Mouse (Mus musculus) kidney, adult 2 months (tissue): ENCODE results near the gene Sdr39u1. TPM values are rescaled to one million over a fixed set of nuclear protein-coding genes. Genes with fewer than 3 reads are reported as not detected.

Experiments
- DNase-seq: peaks from one replicate; pipeline ENCODE4 v3.0.0; 2021
- H3K27ac ChIP-seq: fragments of 200-500 bp; 2 replicates; pipeline ENCODE4 v1.5.1; 2012; ENCODE audit warnings: low read depth, low read length, control low read depth, inconsistent platforms; ENCODE audit not compliant: insufficient read depth
- H3K27me3 ChIP-seq: fragments of 200-500 bp; replicated peaks from 2 replicates; pipeline ENCODE4 v1.6.1; 2012; ENCODE audit warnings: mild to moderate bottlenecking, moderate library complexity, low read length, inconsistent platforms; ENCODE audit not compliant: control insufficient read depth, insufficient read depth
- H3K36me3 ChIP-seq: fragments of 200-500 bp; 2 replicates; pipeline ENCODE4 v1.6.1; 2012; ENCODE audit warnings: mild to moderate bottlenecking, moderate library complexity, low read length, inconsistent platforms; ENCODE audit not compliant: control insufficient read depth, insufficient read depth
- H3K4me1 ChIP-seq: fragments of 200-500 bp; 2 replicates; pipeline ENCODE4 v1.6.1; 2011; ENCODE audit warnings: low read length; ENCODE audit not compliant: control insufficient read depth, insufficient read depth
- H3K4me3 ChIP-seq: fragments of 200-500 bp; 2 replicates; pipeline ENCODE4 v1.5.1; 2011; ENCODE audit warnings: mild to moderate bottlenecking, low read depth, low read length, control low read depth; ENCODE audit not compliant: insufficient read depth
- CTCF ChIP-seq: fragments of 200-500 bp; conservative IDR thresholded peaks from 2 replicates; pipeline ENCODE4 v1.5.1; 2011; ENCODE audit warnings: low read depth, mild to moderate bottlenecking, control low read depth, low read length, moderate library complexity, mixed read lengths; ENCODE audit not compliant: insufficient read depth, insufficient read length
- POLR2A ChIP-seq: fragments of 200-500 bp; IDR thresholded peaks from one replicate; pipeline ENCODE4 v1.6.1; 2011; ENCODE audit warnings: low read depth, low read length, control low read depth
- WGBS: fragments of 180-500 bp; shearing (Covaris S2); methylation state at CpG from one replicate; pipeline ENCODE4 v1.1.7; 2018; 5-methylcytosine and 5-hydroxymethylcytosine counted together
- polyA plus RNA-seq: library from polyadenylated mRNA; depleted of rRNA; stranded (reverse); fragments of >200 nt; gene quantifications from 2 replicates; pipeline ENCODE4 v1.2.3, GENCODE M21; 2012; rRNA removed

Gene Sdr39u1
- 132 and 133 TPM in 2 replicates for polyA plus RNA-seq

- Histone ChIP-seq H3K36me3 (peaks cover 2% of the 10 kb centered on the region; the same call in 1 of the 2 replicates), H3K4me3 (peak within 1 kb of the TSS; percentile 74), H3K4me1 (peaks cover 10% of the 10 kb centered on the region), H3K27me3 (no peaks in the 10 kb centered on the region), H3K27ac (peak within 1 kb of the TSS; percentile 80)
- TF ChIP-seq POLR2A (peak; percentile 73), CTCF (no peak)
- peak; percentile 92 for DNase-seq
- under 1% methylated on average over 39 of the region's 39 CpGs for WGBS
Observed at GRCm38 (mm10) chr14:55899701-55900413, at the start of gene Sdr39u1. Gene Sdr39u1, minus strand, starts transcription at chr14:55900293.

GRCm38 (mm10) chr14:55946269-55946969 is 46.3 kb upstream of the Sdr39u1 start:
- no peak overlapping the region for H3K27ac ChIP-seq
- no peaks in the 10 kb centered on the region for H3K27me3 ChIP-seq
- TF ChIP-seq POLR2A: no peak
- TF ChIP-seq CTCF: no peak
- H3K4me1 ChIP-seq: no peaks in the 10 kb centered on the region
- WGBS: 60% methylated on average over 2 of the region's 2 CpGs
- DNase-seq: no peak
- H3K4me3 ChIP-seq: no peak overlapping the region
- no peaks in the 10 kb centered on the region for H3K36me3 ChIP-seq

GRCm38 (mm10) chr14:55944575-55944974 is 44.5 kb upstream of the Sdr39u1 start, which contains the start of gene Cma1:
Gene Cma1, minus strand, starts transcription at chr14:55944675.
- Histone ChIP-seq H3K27me3 (no peaks in the 10 kb centered on the region), H3K27ac (no peak within 1 kb of the TSS), H3K4me1 (no peaks in the 10 kb centered on the region), H3K36me3 (no peaks in the 10 kb centered on the region), H3K4me3 (no peak within 1 kb of the TSS)
- WGBS: 81% methylated on average over 4 of the region's 4 CpGs
- TF ChIP-seq CTCF (no peak), POLR2A (no peak)
- DNase-seq: no peak

- no peak for TF ChIP-seq CTCF
- TF ChIP-seq POLR2A: no peak
- 87% methylated on average over 11 of the region's 11 CpGs for WGBS
Observed at GRCm38 (mm10) chr14:55943601-55944000, 43.5 kb upstream of the Sdr39u1 start.

GRCm38 (mm10) chr14:55940070-55940800 is 40.1 kb upstream of the Sdr39u1 start:
- no peak for TF ChIP-seq POLR2A
- TF ChIP-seq CTCF: no peak
- no peak overlapping the region for H3K4me3 ChIP-seq
- peak; percentile 3 for DNase-seq
- WGBS: 22% methylated on average over 7 of the region's 7 CpGs
- no peaks in the 10 kb centered on the region for H3K27me3 ChIP-seq
- H3K36me3 ChIP-seq: no peaks in the 10 kb centered on the region
- H3K4me1 ChIP-seq: no peaks in the 10 kb centered on the region
- no peak overlapping the region for H3K27ac ChIP-seq

More at GRCm38 (mm10) chr14:55943601-55944000, 43.5 kb upstream of the Sdr39u1 start:
- H3K36me3 ChIP-seq: no peaks in the 10 kb centered on the region
- H3K4me3 ChIP-seq: no peak overlapping the region
- H3K27ac ChIP-seq: no peak overlapping the region
- no peaks in the 10 kb centered on the region for H3K27me3 ChIP-seq
- H3K4me1 ChIP-seq: no peaks in the 10 kb centered on the region
- DNase-seq: no peak

GRCm38 (mm10) chr14:55933586-55933985 is 33.5 kb upstream of the Sdr39u1 start:
- WGBS: 26% methylated on average over 7 of the region's 7 CpGs
- Histone ChIP-seq H3K4me3 (no peak overlapping the region), H3K4me1 (no peaks in the 10 kb centered on the region), H3K36me3 (no peaks in the 10 kb centered on the region), H3K27ac (no peak overlapping the region), H3K27me3 (no peaks in the 10 kb centered on the region)
- no peak for TF ChIP-seq CTCF
- TF ChIP-seq POLR2A: no peak
- DNase-seq: peak; percentile 59
